ENCODE assay signal across 20 mouse cellular contexts in the genomic region with DNA sequence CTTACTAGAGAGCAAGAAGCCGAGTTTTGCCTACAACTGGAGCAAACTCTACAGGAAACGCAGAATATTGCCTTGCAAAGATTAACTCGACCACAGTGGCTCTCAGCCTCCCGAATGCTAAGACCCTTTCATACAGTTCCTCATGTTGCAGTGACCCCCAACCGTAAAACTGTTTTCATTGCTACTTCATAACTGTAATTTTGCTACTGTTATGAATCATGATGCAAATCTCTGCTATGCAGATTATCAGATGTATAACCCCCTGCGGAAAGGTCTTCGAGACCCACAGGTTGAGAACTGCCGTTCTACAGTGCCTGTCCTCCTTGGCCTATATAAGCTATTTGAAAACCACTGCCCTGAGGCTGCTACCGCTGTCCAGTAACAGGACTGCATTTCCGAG. TPM values are rescaled to one million over a fixed set of nuclear protein-coding genes. Genes with fewer than 3 reads are reported as not detected.
DNase-seq lines count a peak whose midpoint lies in the region; ATAC-seq and TF ChIP-seq lines count a peak whose summit lies in the region.
"Had no signal": no experiment of that assay in that cellular context is flagged by ENCODE, and none has a peak within 500 bp of the region (broad histone marks: within the 10 kb centered on the region; RNA-seq: fewer than 3 reads in every experiment).

No protein-coding gene starts in this region.

- TF ChIP-seq CTCF in liver, postnatal 0 days (IDR thresholded peaks at IDR 0.05; ENCODE audit: low read depth), result no peak
- TF ChIP-seq CTCF in midbrain, postnatal 0 days (IDR thresholded peaks at IDR 0.05), result no peak
- TF ChIP-seq CTCF in lung, postnatal 0 days (IDR thresholded peaks at IDR 0.05), result no peak

- H3K27ac ChIP-seq in kidney, embryonic 15.5 days, result peak overlapping the region; percentile 37; the same call in 1 of the 2 replicates
- no peak overlapping the region for H3K27ac ChIP-seq in kidney, embryonic 14.5 days (ENCODE audit: low read depth, low read length)
- H3K27ac ChIP-seq in liver, postnatal 0 days (ENCODE audit: low read depth), result peak overlapping the region; percentile 16; the same call in 1 of the 2 replicates
- no peak overlapping the region for H3K27ac ChIP-seq in liver, embryonic 12.5 days
- H3K27ac ChIP-seq in embryonic facial prominence, embryonic 13.5 days, result 0 out of 2 replicates have a peak overlapping the region, but pooled peaks have one; percentile 28
- H3K27ac ChIP-seq in midbrain, postnatal 0 days (ENCODE audit: low read depth, low read length), result no peak overlapping the region
- no peak overlapping the region for H3K27ac ChIP-seq in lung, postnatal 0 days (ENCODE audit: low read length)
- H3K27ac ChIP-seq: forebrain, embryonic 12.5 days; heart, adult 2 months; hindbrain, embryonic 10.5 days; hindbrain, embryonic 14.5 days had no signal

- no peak for DNase-seq in liver, postnatal 0 days
- no peak for DNase-seq in midbrain, postnatal 0 days (ENCODE audit: low spot score)
- DNase-seq in lung, postnatal 4 days, result no peak
- no peak for DNase-seq in lung, postnatal 0 days (ENCODE audit: low spot score)
- DNase-seq: adrenal gland, adult 8-10 months; cerebellum, adult 11-12 months; cerebellum, adult 9-10 months; cerebellum, postnatal 36 days; gastrocnemius, postnatal 10 days; heart, adult 2 months had no signal

- H3K36me3 ChIP-seq in kidney, embryonic 15.5 days, result peaks cover 16% of the 10 kb centered on the region
- H3K36me3 ChIP-seq in kidney, embryonic 14.5 days (ENCODE audit: control insufficient read depth, insufficient read depth, low read length), result peaks cover 5% of the 10 kb centered on the region; the same call in 1 of the 2 replicates
- H3K36me3 ChIP-seq in liver, postnatal 0 days (replicated peaks; ENCODE audit: insufficient read depth, low read length), result no peaks in the 10 kb centered on the region
- H3K36me3 ChIP-seq in liver, embryonic 12.5 days, result no peaks in the 10 kb centered on the region
- H3K36me3 ChIP-seq in embryonic facial prominence, embryonic 13.5 days, result peaks cover 20% of the 10 kb centered on the region
- no peaks in the 10 kb centered on the region for H3K36me3 ChIP-seq in midbrain, postnatal 0 days (ENCODE audit: insufficient read depth, low read length)
- no peaks in the 10 kb centered on the region for H3K36me3 ChIP-seq in lung, postnatal 0 days (ENCODE audit: insufficient read depth, low read length)
- H3K36me3 ChIP-seq: forebrain, embryonic 12.5 days; G1E; hindbrain, embryonic 10.5 days had no signal

- H3K9me3 ChIP-seq in kidney, embryonic 15.5 days (replicated peaks), result no peaks in the 10 kb centered on the region
- H3K9me3 ChIP-seq in kidney, embryonic 14.5 days (ENCODE audit: control insufficient read depth, low read length), result no peaks in the 10 kb centered on the region
- H3K9me3 ChIP-seq in liver, postnatal 0 days (ENCODE audit: low read length), result no peaks in the 10 kb centered on the region
- no peaks in the 10 kb centered on the region for H3K9me3 ChIP-seq in liver, embryonic 12.5 days (replicated peaks)
- no peaks in the 10 kb centered on the region for H3K9me3 ChIP-seq in embryonic facial prominence, embryonic 13.5 days
- H3K9me3 ChIP-seq in midbrain, postnatal 0 days (ENCODE audit: low read length), result no peaks in the 10 kb centered on the region
- no peaks in the 10 kb centered on the region for H3K9me3 ChIP-seq in lung, postnatal 0 days (ENCODE audit: low read length)
- H3K9me3 ChIP-seq: forebrain, embryonic 12.5 days; G1E; heart, embryonic 12.5 days; hindbrain, embryonic 10.5 days had no signal

- H3K4me3 ChIP-seq in kidney, embryonic 15.5 days (replicated peaks), result no peak overlapping the region
- no peak overlapping the region for H3K4me3 ChIP-seq in kidney, embryonic 14.5 days (ENCODE audit: low read length)
- no peak overlapping the region for H3K4me3 ChIP-seq in liver, postnatal 0 days (ENCODE audit: low read depth, low read length)
- no peak overlapping the region for H3K4me3 ChIP-seq in liver, embryonic 12.5 days
- H3K4me3 ChIP-seq in embryonic facial prominence, embryonic 13.5 days, result no peak overlapping the region
- no peak overlapping the region for H3K4me3 ChIP-seq in midbrain, postnatal 0 days (ENCODE audit: low read depth, low read length)
- no peak overlapping the region for H3K4me3 ChIP-seq in lung, postnatal 0 days (ENCODE audit: low read depth, low read length)
- H3K4me3 ChIP-seq: forebrain, embryonic 12.5 days; heart, adult 2 months; heart, embryonic 12.5 days; hindbrain, embryonic 10.5 days had no signal

- H3K4me2 ChIP-seq in kidney, embryonic 15.5 days, result no peak overlapping the region
- H3K4me2 ChIP-seq in kidney, embryonic 14.5 days (replicated peaks; ENCODE audit: low read depth, low read length), result no peak overlapping the region
- no peak overlapping the region for H3K4me2 ChIP-seq in liver, postnatal 0 days (ENCODE audit: low read depth, low read length)
- H3K4me2 ChIP-seq in liver, embryonic 12.5 days, result no peak overlapping the region
- peak overlapping the region; percentile 23; the same call in 1 of the 2 replicates for H3K4me2 ChIP-seq in embryonic facial prominence, embryonic 13.5 days
- no peak overlapping the region for H3K4me2 ChIP-seq in midbrain, postnatal 0 days (ENCODE audit: low read depth, low read length, poor library complexity, severe bottlenecking)
- H3K4me2 ChIP-seq in lung, postnatal 0 days (replicated peaks; ENCODE audit: low read depth, low read length), result no peak overlapping the region
- H3K4me2 ChIP-seq: forebrain, embryonic 12.5 days; heart, embryonic 12.5 days; hindbrain, embryonic 14.5 days had no signal

- ATAC-seq in kidney, embryonic 15.5 days (replicated peaks; ENCODE audit: low FRiP score), result no peak
- no peak for ATAC-seq in kidney, embryonic 14.5 days (ENCODE audit: low FRiP score, low TSS enrichment)
- no peak for ATAC-seq in liver, postnatal 0 days
- no peak for ATAC-seq in liver, embryonic 12.5 days
- ATAC-seq in embryonic facial prominence, embryonic 13.5 days (ENCODE audit: insufficient number of reproducible peaks, insufficient read depth, low FRiP score, low TSS enrichment, low read depth), result no peak
- no peak for ATAC-seq in midbrain, postnatal 0 days (ENCODE audit: low FRiP score)
- no peak for ATAC-seq in lung, postnatal 0 days
- ATAC-seq: forebrain, embryonic 16.5 days had no signal

- no peaks in the 10 kb centered on the region for H3K27me3 ChIP-seq in kidney, embryonic 15.5 days
- no peaks in the 10 kb centered on the region for H3K27me3 ChIP-seq in kidney, embryonic 14.5 days (ENCODE audit: control insufficient read depth, insufficient read depth, low read length)
- no peaks in the 10 kb centered on the region for H3K27me3 ChIP-seq in liver, postnatal 0 days (ENCODE audit: insufficient read depth, low read length)
- H3K27me3 ChIP-seq in liver, embryonic 12.5 days (replicated peaks), result peaks cover 11% of the 10 kb centered on the region
- no peaks in the 10 kb centered on the region for H3K27me3 ChIP-seq in embryonic facial prominence, embryonic 13.5 days
- H3K27me3 ChIP-seq in midbrain, postnatal 0 days (ENCODE audit: insufficient read depth, low read length), result no peaks in the 10 kb centered on the region
- H3K27me3 ChIP-seq in lung, postnatal 0 days (replicated peaks; ENCODE audit: insufficient read depth, low read length), result no peaks in the 10 kb centered on the region
- H3K27me3 ChIP-seq: heart, embryonic 12.5 days had no signal

- H3K9ac ChIP-seq in kidney, embryonic 15.5 days, result no peak overlapping the region
- no peak overlapping the region for H3K9ac ChIP-seq in kidney, embryonic 14.5 days (ENCODE audit: low read depth, low read length)
- H3K9ac ChIP-seq in liver, postnatal 0 days (replicated peaks), result no peak overlapping the region
- no peak overlapping the region for H3K9ac ChIP-seq in liver, embryonic 12.5 days
- H3K9ac ChIP-seq in embryonic facial prominence, embryonic 13.5 days, result no peak overlapping the region
- H3K9ac ChIP-seq in midbrain, postnatal 0 days (replicated peaks; ENCODE audit: low read length, poor library complexity, severe bottlenecking), result no peak overlapping the region
- H3K9ac ChIP-seq in lung, postnatal 0 days (replicated peaks; ENCODE audit: low read depth), result no peak overlapping the region
- H3K9ac ChIP-seq: forebrain, embryonic 12.5 days; heart, embryonic 12.5 days; hindbrain, embryonic 14.5 days had no signal

- no peak for TF ChIP-seq EP300 in liver, postnatal 0 days (IDR thresholded peaks at IDR 0.05; ENCODE audit: low read depth)
- TF ChIP-seq EP300 in lung, postnatal 0 days (IDR thresholded peaks at IDR 0.05), result no peak

- peaks cover 56% of the 10 kb centered on the region for H3K4me1 ChIP-seq in kidney, embryonic 15.5 days
- H3K4me1 ChIP-seq in kidney, embryonic 14.5 days (ENCODE audit: control insufficient read depth, insufficient read depth, low read length), result peaks cover 40% of the 10 kb centered on the region
- H3K4me1 ChIP-seq in liver, postnatal 0 days (ENCODE audit: insufficient read depth), result peaks cover 9% of the 10 kb centered on the region; the same call in 1 of the 2 replicates
- H3K4me1 ChIP-seq in liver, embryonic 12.5 days, result peaks cover 11% of the 10 kb centered on the region; the same call in 1 of the 2 replicates
- H3K4me1 ChIP-seq in embryonic facial prominence, embryonic 13.5 days, result peaks cover 59% of the 10 kb centered on the region
- no peaks in the 10 kb centered on the region for H3K4me1 ChIP-seq in midbrain, postnatal 0 days (ENCODE audit: insufficient read depth, low read length)
- peaks cover 5% of the 10 kb centered on the region; the same call in 1 of the 2 replicates for H3K4me1 ChIP-seq in lung, postnatal 0 days (ENCODE audit: insufficient read depth, low read depth, low read length)

- 51% methylated on average over 10 of the region's 10 CpGs for WGBS in kidney, embryonic 15.5 days
- WGBS in kidney, embryonic 14.5 days, result 65% methylated on average over 10 of the region's 10 CpGs
- 54% methylated on average over 10 of the region's 10 CpGs for WGBS in liver, postnatal 0 days (ENCODE audit: insufficient replicate concordance)
- 55% methylated on average over 10 of the region's 10 CpGs for WGBS in liver, embryonic 12.5 days (ENCODE audit: insufficient replicate concordance)
- WGBS in embryonic facial prominence, embryonic 13.5 days, result 51% methylated on average over 10 of the region's 10 CpGs
- WGBS in midbrain, postnatal 0 days, result 69% methylated on average over 10 of the region's 10 CpGs
- 48% methylated on average over 10 of the region's 10 CpGs for WGBS in lung, postnatal 0 days

RNA-seq across cellular contexts. Expression of a gene that starts 46.0 kb away (rescaled TPM):
- polyA plus RNA-seq in kidney, embryonic 15.5 days (2015; fragmentation: Nextera tagmentation; extraction: Ambion mirVana), result 25.7 and 27.7 TPM in 2 replicates
- 12.5 and 20.3 TPM in 2 replicates for polyA plus RNA-seq in kidney, embryonic 14.5 days (2014; fragmentation: Nextera tagmentation; extraction: Ambion mirVana)
- 2.8 and 3.6 TPM in 2 replicates for polyA plus RNA-seq in liver, postnatal 0 days (2015; fragmentation: Nextera tagmentation; extraction: Ambion mirVana)
- 6.7 and 7.3 TPM in 2 replicates for polyA plus RNA-seq in liver, embryonic 12.5 days (2016; fragmentation: Nextera tagmentation; extraction: Ambion mirVana)
- polyA plus RNA-seq in embryonic facial prominence, embryonic 13.5 days (2015; fragmentation: Nextera tagmentation; extraction: Ambion mirVana), result 35.0 and 35.5 TPM in 2 replicates
- 33.3 and 38.7 TPM in 2 replicates for total RNA-seq in midbrain, postnatal 0 days (2014; rRNA removed)
- 4.7 and 4.9 TPM in 2 replicates for polyA plus RNA-seq in midbrain, postnatal 0 days (2015; fragmentation: Nextera tagmentation; extraction: Ambion mirVana)
- 34.9 and 37.5 TPM in 2 replicates for polyA plus RNA-seq in lung, postnatal 0 days (2015; fragmentation: Nextera tagmentation; extraction: Ambion mirVana)
- polyA plus RNA-seq: G1E had no signal

Comparison
In these comparisons a context has a peak if more than half of its experiments do, and no peak if none do; other contexts are left out.
1. H3K27ac ChIP-seq: peak in kidney, embryonic 15.5 days (single experiment), liver, postnatal 0 days (single experiment) and embryonic facial prominence, embryonic 13.5 days (single experiment); none in kidney, embryonic 14.5 days (single experiment), liver, embryonic 12.5 days (single experiment), midbrain, postnatal 0 days (single experiment) and lung, postnatal 0 days (single experiment).